Comparison of ENCODE assay signal across 23 mouse cellular contexts in the genomic region with DNA sequence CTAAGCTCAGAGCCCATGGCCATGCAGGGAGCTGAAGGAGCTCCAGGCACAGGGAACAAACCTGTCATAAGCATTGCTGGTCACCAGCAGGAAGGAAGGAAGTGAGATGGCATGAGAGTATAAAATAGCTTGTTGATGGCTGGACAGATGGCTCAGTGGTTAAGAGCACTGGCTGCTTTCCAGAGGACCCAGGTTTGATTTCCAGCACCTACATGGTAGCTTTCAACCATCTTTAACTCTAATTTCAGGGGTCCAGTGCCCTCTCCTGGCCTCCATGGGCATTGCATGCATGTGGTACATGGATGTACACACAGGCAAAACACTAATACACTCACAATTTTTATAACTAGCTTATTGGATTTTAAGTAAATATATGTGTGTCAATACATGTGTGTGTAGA. TPM values are rescaled to one million over a fixed set of nuclear protein-coding genes. Genes with fewer than 3 reads are reported as not detected.
DNase-seq lines count a peak whose midpoint lies in the region; ATAC-seq and TF ChIP-seq lines count a peak whose summit lies in the region.
"Had no signal": no experiment of that assay in that cellular context is flagged by ENCODE, and none has a peak within 500 bp of the region (broad histone marks: within the 10 kb centered on the region; RNA-seq: fewer than 3 reads in every experiment).

No protein-coding gene starts in this region.

- H3K36me3 ChIP-seq in liver, postnatal 0 days (replicated peaks; ENCODE audit: insufficient read depth, low read length) = no peaks in the 10 kb centered on the region
- no peaks in the 10 kb centered on the region for H3K36me3 ChIP-seq in stomach, postnatal 0 days (ENCODE audit: control insufficient read depth, insufficient read depth, low read length)
- H3K36me3 ChIP-seq: embryonic facial prominence, embryonic 12.5 days; intestine, embryonic 15.5 days; limb, embryonic 10.5 days; lung, embryonic 15.5 days; midbrain, embryonic 15.5 days; neural tube, embryonic 12.5 days had no signal

- no peak overlapping the region for H3K9ac ChIP-seq in liver, postnatal 0 days (replicated peaks)
- no peak overlapping the region for H3K9ac ChIP-seq in stomach, postnatal 0 days (ENCODE audit: low read length)
- H3K9ac ChIP-seq: embryonic facial prominence, embryonic 12.5 days; forebrain, embryonic 12.5 days; intestine, embryonic 15.5 days; lung, embryonic 15.5 days; midbrain, embryonic 15.5 days; neural tube, embryonic 12.5 days had no signal

- no peak overlapping the region for H3K27ac ChIP-seq in cerebellum, adult 2 months (ENCODE audit: insufficient read depth, low read length)
- H3K27ac ChIP-seq in gastrocnemius, adult 2 months = no peak overlapping the region
- no peak overlapping the region for H3K27ac ChIP-seq in liver, postnatal 0 days (ENCODE audit: low read depth)
- no peak overlapping the region for H3K27ac ChIP-seq in stomach, postnatal 0 days (replicated peaks)
- H3K27ac ChIP-seq: embryonic facial prominence, embryonic 12.5 days; forebrain, embryonic 12.5 days; intestine, embryonic 15.5 days; limb, embryonic 10.5 days; lung, embryonic 15.5 days; macrophage; midbrain, embryonic 15.5 days; neural tube, embryonic 12.5 days had no signal

- no peak for ATAC-seq in liver, postnatal 0 days
- ATAC-seq in stomach, postnatal 0 days (ENCODE audit: low FRiP score, low TSS enrichment) = no peak
- ATAC-seq: hindbrain, embryonic 16.5 days; intestine, embryonic 15.5 days; midbrain, embryonic 15.5 days had no signal

- no peaks in the 10 kb centered on the region for H3K27me3 ChIP-seq in cerebellum, adult 2 months (ENCODE audit: control insufficient read depth, insufficient read depth, low read length)
- H3K27me3 ChIP-seq in liver, postnatal 0 days (ENCODE audit: insufficient read depth, low read length) = peaks cover 20% of the 10 kb centered on the region
- peaks cover 3% of the 10 kb centered on the region; the same call in 1 of the 2 replicates for H3K27me3 ChIP-seq in stomach, postnatal 0 days (ENCODE audit: control insufficient read depth, insufficient read depth, low read length)

- H3K4me1 ChIP-seq in cerebellum, adult 2 months (ENCODE audit: control insufficient read depth, insufficient read depth, low read length) = peaks cover 33% of the 10 kb centered on the region
- no peaks in the 10 kb centered on the region for H3K4me1 ChIP-seq in liver, postnatal 0 days (ENCODE audit: insufficient read depth)
- no peaks in the 10 kb centered on the region for H3K4me1 ChIP-seq in stomach, postnatal 0 days (replicated peaks; ENCODE audit: control insufficient read depth, insufficient read depth)

- DNase-seq in cerebellum, adult 2 months = no peak
- no peak for DNase-seq in cerebellum, adult 11 months
- DNase-seq in gastrocnemius, adult 2 months = no peak
- DNase-seq in gastrocnemius, postnatal 4 days (ENCODE audit: low spot score in 2 of 2) = no peak
- no peak for DNase-seq in liver, postnatal 0 days
- no peak for DNase-seq in liver
- DNase-seq in stomach, postnatal 0 days (ENCODE audit: low spot score) = no peak
- DNase-seq: adrenal gland, postnatal 25 days; kidney, postnatal 36 days; right cerebral cortex, postnatal 25 days; spleen, adult 18-20 months; thymus, postnatal 25 days had no signal

- no peaks in the 10 kb centered on the region for H3K9me3 ChIP-seq in liver, postnatal 0 days (ENCODE audit: low read length)
- H3K9me3 ChIP-seq in stomach, postnatal 0 days (ENCODE audit: control insufficient read depth, low read length) = no peaks in the 10 kb centered on the region
- H3K9me3 ChIP-seq: embryonic facial prominence, embryonic 12.5 days; intestine, embryonic 15.5 days; limb, embryonic 10.5 days; lung, embryonic 15.5 days; midbrain, embryonic 15.5 days had no signal

- intact Hi-C loops in gastrocnemius, adult 2 months (cut with DNase I) = no loop called here

- H3K4me2 ChIP-seq in liver, postnatal 0 days (ENCODE audit: low read depth, low read length) = no peak overlapping the region
- no peak overlapping the region for H3K4me2 ChIP-seq in stomach, postnatal 0 days (replicated peaks; ENCODE audit: low read depth)
- H3K4me2 ChIP-seq: embryonic facial prominence, embryonic 12.5 days; forebrain, embryonic 12.5 days; heart, embryonic 11.5 days; intestine, embryonic 15.5 days; lung, embryonic 15.5 days; midbrain, embryonic 15.5 days; neural tube, embryonic 12.5 days had no signal

- no peak for TF ChIP-seq POLR2A in cerebellum, adult 2 months (IDR thresholded peaks at IDR 0.05; ENCODE audit: borderline replicate concordance, insufficient read depth, low read length)

- H3K4me3 ChIP-seq in cerebellum, adult 2 months (replicated peaks; ENCODE audit: insufficient read depth, low read depth, low read length) = no peak overlapping the region
- no peak overlapping the region for H3K4me3 ChIP-seq in gastrocnemius, adult 2 months
- H3K4me3 ChIP-seq in liver, postnatal 0 days (ENCODE audit: low read depth, low read length) = no peak overlapping the region
- H3K4me3 ChIP-seq in stomach, postnatal 0 days (ENCODE audit: low read depth, low read length) = no peak overlapping the region
- H3K4me3 ChIP-seq: embryonic facial prominence, embryonic 12.5 days; forebrain, embryonic 12.5 days; intestine, embryonic 15.5 days; limb, embryonic 10.5 days; lung, embryonic 15.5 days; midbrain, embryonic 15.5 days; neural tube, embryonic 12.5 days had no signal

- no peak for TF ChIP-seq EP300 in liver, postnatal 0 days (IDR thresholded peaks at IDR 0.05; ENCODE audit: low read depth)
- no peak for TF ChIP-seq EP300 in stomach, postnatal 0 days (optimal IDR thresholded peaks at IDR 0.05)

- 0 out of 2 replicates have a peak, but pooled peaks have one; percentile 8 for TF ChIP-seq CTCF in cerebellum, adult 2 months (IDR thresholded peaks at IDR 0.05; ENCODE audit: borderline replicate concordance, insufficient read depth, low read depth, low read length)
- peak; percentile 12; the same call in 1 of the 2 replicates for TF ChIP-seq CTCF in gastrocnemius, adult 2 months (IDR thresholded peaks at IDR 0.05)
- TF ChIP-seq CTCF in liver, postnatal 0 days (IDR thresholded peaks at IDR 0.05; ENCODE audit: low read depth) = peak; percentile 28; the same call in 1 of the 2 replicates
- peak; percentile 37; the same call in 1 of the 2 replicates for TF ChIP-seq CTCF in stomach, postnatal 0 days (IDR thresholded peaks at IDR 0.05; ENCODE audit: low read depth)

RNA-seq across cellular contexts. Expression of a gene that starts 14.8 kb away (rescaled TPM):
- 89.7 and 93.9 TPM in 2 replicates for polyA plus RNA-seq in cerebellum, adult 2 months (2012; rRNA removed)
- total RNA-seq in gastrocnemius, adult 2 months (2021) = 100 to 1,000 TPM in 1 of 2 experiments, 10 to 100 TPM in 1; 93.4 to 111 TPM
- total RNA-seq in gastrocnemius, postnatal 4 days (2021) = 100 to 1,000 TPM; 103 to 112 TPM
- 4.6 and 4.8 TPM in 2 replicates for polyA plus RNA-seq in liver, postnatal 0 days (2015; fragmentation: Nextera tagmentation; extraction: Ambion mirVana)
- 53.8 and 54.6 TPM in 2 replicates for polyA plus RNA-seq in stomach, postnatal 0 days (2015; fragmentation: Nextera tagmentation; extraction: Ambion mirVana)
- total RNA-seq: hematopoietic stem cell, adult 5-6 weeks had no signal
- polyA plus RNA-seq: macrophage had no signal

RNA-seq across cellular contexts. Expression of a gene that starts 21.8 kb away (rescaled TPM):
- polyA plus RNA-seq in cerebellum, adult 2 months (2012; rRNA removed) = 88.8 and 93.7 TPM in 2 replicates
- under 1 TPM; 0.10 to 0.25 TPM for total RNA-seq in gastrocnemius, adult 2 months (2021)
- total RNA-seq in gastrocnemius, postnatal 4 days (2021) = 1 to 10 TPM; 1.9 to 2.4 TPM
- 0.09 and 0.23 TPM in 2 replicates for polyA plus RNA-seq in liver, postnatal 0 days (2015; fragmentation: Nextera tagmentation; extraction: Ambion mirVana)
- polyA plus RNA-seq in stomach, postnatal 0 days (2015; fragmentation: Nextera tagmentation; extraction: Ambion mirVana) = 1.3 and 2.1 TPM in 2 replicates
- polyA plus RNA-seq: macrophage had no signal

RNA-seq across cellular contexts. Expression of a gene that starts 49.9 kb away (rescaled TPM):
- polyA plus RNA-seq in cerebellum, adult 2 months (2012; rRNA removed) = 4.4 and 4.8 TPM in 2 replicates
- 1 to 10 TPM in 1 of 2 experiments, under 1 TPM in 1; 0.66 to 1.1 TPM for total RNA-seq in gastrocnemius, adult 2 months (2021)
- total RNA-seq in gastrocnemius, postnatal 4 days (2021) = 1 to 10 TPM in 1 of 2 experiments, under 1 TPM in 1; 0.74 to 1.0 TPM
- 0.02 TPM in 1 of 2 replicates, not detected in the other for polyA plus RNA-seq in liver, postnatal 0 days (2015; fragmentation: Nextera tagmentation; extraction: Ambion mirVana)
- 0.23 and 0.24 TPM in 2 replicates for polyA plus RNA-seq in stomach, postnatal 0 days (2015; fragmentation: Nextera tagmentation; extraction: Ambion mirVana)
- total RNA-seq: hematopoietic stem cell, adult 5-6 weeks had no signal
- polyA plus RNA-seq: macrophage had no signal

Comparison
In these comparisons a context has a peak if more than half of its experiments do, and no peak if none do; other contexts are left out.
1. RNA of a gene that starts 21.8 kb away (polyA plus RNA-seq): 88.8 to 93.7 TPM in cerebellum, adult 2 months; 1.3 to 2.1 TPM in stomach, postnatal 0 days and 0.09 to 0.23 TPM in liver, postnatal 0 days; every median in the first group is over 10 times any median in the second.
2. Peak in every context shown above with its lines, with median percentiles within 50 percentile points of each other: CTCF ChIP-seq.